Mouse (Mus musculus) layer of hippocampus, adult 18-20 months (tissue): ENCODE data around the gene Lsm3. TPM values are rescaled to one million over a fixed set of nuclear protein-coding genes. Genes with fewer than 3 reads are reported as not detected.
A peak's percentile ranks its signal among the peaks of the same experiment; 100 is the strongest.

Source experiments
- DNase-seq, 2 experiments: peaks; one replicate each; pipeline ENCODE4 v3.0.0; 2022; ENCODE audit warnings: low spot score in 2 of 2
- total RNA-seq, 2 experiments: library from RNA; stranded (reverse); gene quantifications; 2 replicates each; pipeline ENCODE4 v1.2.3; 2021

Gene Lsm3
- total RNA-seq, 2 experiments from 2014 or later, result 32.6 to 40.6 TPM

- no peak for DNase-seq
Observed at GRCm38 (mm10) chr6:91549621-91550020, 33.9 kb downstream of the Lsm3 start.

- no peak for DNase-seq
Observed at GRCm38 (mm10) chr6:91551671-91552070, 35.9 kb downstream of the Lsm3 start.

GRCm38 (mm10) chr6:91552693-91553092 lies 37.0 kb downstream of the Lsm3 start:
- no peak for DNase-seq

DNA sequence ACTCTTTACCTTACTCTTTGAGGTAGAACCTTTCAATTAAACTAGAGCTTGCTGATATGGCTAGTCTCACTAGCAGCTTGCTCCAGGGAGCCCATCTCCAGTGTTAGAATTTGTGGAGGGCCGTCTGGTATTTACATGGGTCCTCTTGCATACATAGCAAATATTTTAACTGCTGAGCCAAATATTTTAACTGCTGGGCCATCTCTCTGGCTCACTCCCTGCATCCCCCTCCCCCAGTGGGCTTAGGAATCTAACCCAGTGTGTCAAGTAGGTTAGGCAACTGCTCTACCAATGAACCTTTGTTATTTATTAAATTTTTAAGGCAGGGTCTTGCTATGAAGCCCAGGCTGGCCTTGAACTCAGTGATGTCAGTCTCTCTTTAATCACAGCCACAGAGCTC lies 42.8 kb downstream of the Lsm3 start:
- no peak for DNase-seq

DNA sequence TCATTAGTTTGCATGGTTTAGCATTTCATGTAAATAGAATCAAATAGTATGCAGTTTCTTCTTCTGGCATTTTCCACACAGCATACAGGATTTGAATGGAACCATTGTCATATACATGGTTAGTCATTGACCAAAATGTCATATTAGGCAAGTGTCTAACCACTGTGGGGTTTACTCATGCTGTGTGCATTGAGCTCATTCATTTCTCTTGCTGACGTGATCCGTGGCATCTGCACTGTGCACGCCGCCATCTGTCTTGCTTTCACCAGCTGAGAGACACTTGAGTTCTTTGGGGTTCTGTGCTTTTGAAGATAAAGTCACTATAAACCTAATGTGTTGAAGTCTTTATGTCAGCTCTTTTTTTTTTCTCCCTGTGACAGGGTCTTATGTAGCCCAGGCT lies 43.6 kb downstream of the Lsm3 start:
- DNase-seq, result peak; percentile 75 to 85

- no peak for DNase-seq
Observed at GRCm38 (mm10) chr6:91560186-91560585, 44.5 kb downstream of the Lsm3 start.

DNA sequence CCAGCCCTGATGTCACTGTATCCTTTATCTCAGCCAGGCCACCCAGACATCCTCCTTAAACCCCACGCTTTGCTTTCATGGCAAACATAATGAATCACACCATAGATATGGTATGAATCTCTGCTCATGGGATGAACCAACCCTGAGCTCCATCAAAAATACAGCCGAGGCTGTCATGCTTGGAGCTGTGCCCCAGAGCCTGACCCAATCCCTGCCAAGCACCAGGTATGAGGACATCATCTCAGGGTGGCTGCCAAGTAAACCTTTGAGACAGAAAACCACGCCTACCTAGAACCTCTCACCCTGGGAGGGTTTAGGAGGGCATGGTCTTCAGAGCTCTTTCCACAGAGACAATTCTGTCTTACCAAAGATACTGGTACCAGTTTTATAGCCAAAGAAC lies 47.3 kb downstream of the Lsm3 start:
- DNase-seq, result no peak

GRCm38 (mm10) chr6:91566407-91566806 lies 50.7 kb downstream of the Lsm3 start:
- DNase-seq, result no peak

Other genes starting within 250 kb of the Lsm3 start
- gene Wnt7a, start 104.6 kb upstream of the Lsm3 start, total RNA-seq, result 10 to 100 TPM; 18.8 to 27.8 TPM
- gene Chchd4, start 42.4 kb upstream of the Lsm3 start, total RNA-seq, result 10 to 100 TPM; 19.9 to 21.6 TPM
- gene Tmem43, start 42.2 kb upstream of the Lsm3 start, total RNA-seq, result 10 to 100 TPM; 25.9 to 27.4 TPM
- gene Xpc, start within 50 bp of the Lsm3 start, total RNA-seq, result 10 to 100 TPM; 11.8 to 14.6 TPM
- 100 to 1,000 TPM; 115 to 116 TPM for gene Slc6a6, start 168.1 kb downstream of the Lsm3 start, total RNA-seq